Mouse (Mus musculus): ENCODE measurements around the gene Ppp2r5a.
A peak's percentile ranks its signal among the peaks of the same experiment; 100 is the strongest.

Gene Ppp2r5a

GRCm38 (mm10) chr1:191326233-191326882 lies 76.7 kb downstream of the Ppp2r5a start:
- DNase-seq (ENCODE audit: low spot score in 2 of 2) = no peak

GRCm38 (mm10) chr1:191325726-191326232 lies 77.3 kb downstream of the Ppp2r5a start, which contains the start of gene Tmem206:
Gene Tmem206 (plus strand): TSS chr1:191325912.
- peak; percentile 90 to 95 for DNase-seq (ENCODE audit: low spot score in 2 of 2)

- no peak for DNase-seq (ENCODE audit: low spot score in 2 of 2)
Observed at GRCm38 (mm10) chr1:191324733-191325590, 78.1 kb downstream of the Ppp2r5a start.

GRCm38 (mm10) chr1:191323381-191323780 lies 79.7 kb downstream of the Ppp2r5a start:
- DNase-seq (ENCODE audit: low spot score in 2 of 2) = no peak

- peak in 1 of 2 experiments; percentile 41 for DNase-seq (ENCODE audit: low spot score in 2 of 2)
Observed at GRCm38 (mm10) chr1:191318686-191319085, 84.4 kb downstream of the Ppp2r5a start.

- peak; percentile 67 to 69 for DNase-seq (ENCODE audit: low spot score in 2 of 2)
Observed at GRCm38 (mm10) chr1:191317591-191318196, 85.4 kb downstream of the Ppp2r5a start, which contains the start of gene Nenf. Gene Nenf (minus strand): TSS chr1:191318194.

GRCm38 (mm10) chr1:191316818-191317217 lies 86.3 kb downstream of the Ppp2r5a start:
- DNase-seq (ENCODE audit: low spot score in 2 of 2) = no peak

- no peak for DNase-seq (ENCODE audit: low spot score in 2 of 2)
Observed at GRCm38 (mm10) chr1:191313926-191314325, 89.1 kb downstream of the Ppp2r5a start.

GRCm38 (mm10) chr1:191313158-191313557 lies 89.9 kb downstream of the Ppp2r5a start:
- DNase-seq (ENCODE audit: low spot score in 2 of 2) = no peak

GRCm38 (mm10) chr1:191312513-191312941 lies 90.5 kb downstream of the Ppp2r5a start:
- DNase-seq (ENCODE audit: low spot score in 2 of 2) = peak; percentile 76 to 80

- no peak for DNase-seq (ENCODE audit: low spot score in 2 of 2)
Observed at GRCm38 (mm10) chr1:191311296-191311898, 91.7 kb downstream of the Ppp2r5a start.

- no peak for DNase-seq (ENCODE audit: low spot score in 2 of 2)
Observed at GRCm38 (mm10) chr1:191307766-191308455, 95.2 kb downstream of the Ppp2r5a start.

- no peak for DNase-seq (ENCODE audit: low spot score in 2 of 2)
Observed at GRCm38 (mm10) chr1:191306316-191306715, 96.8 kb downstream of the Ppp2r5a start.

- DNase-seq (ENCODE audit: low spot score in 2 of 2) = no peak
Observed at GRCm38 (mm10) chr1:191305610-191306009, 97.5 kb downstream of the Ppp2r5a start.

- no peak for DNase-seq (ENCODE audit: low spot score in 2 of 2)
Observed at GRCm38 (mm10) chr1:191304216-191304615, 98.9 kb downstream of the Ppp2r5a start.

GRCm38 (mm10) chr1:191303736-191304135 lies 99.3 kb downstream of the Ppp2r5a start:
- DNase-seq (ENCODE audit: low spot score in 2 of 2) = no peak

Data from urinary bladder, adult 18-20 months (tissue).